Mouse (Mus musculus) large intestine, adult 2 months (tissue): ENCODE data around the gene Engase. TPM values are rescaled to one million over a fixed set of nuclear protein-coding genes. Genes with fewer than 3 reads are reported as not detected.

Experiments
- DNase-seq: peaks from one replicate; pipeline ENCODE4 v3.0.0-alpha.2; 2012; ENCODE audit warnings: low read depth, low spot score
- WGBS: fragments of 180-500 bp; shearing (Covaris S2); methylation state at CpG from one replicate; pipeline ENCODE4 v1.1.7; 2018; 5-methylcytosine and 5-hydroxymethylcytosine counted together
- polyA plus RNA-seq: library from polyadenylated mRNA; depleted of rRNA; stranded (reverse); fragments of >200 nt; gene quantifications from 2 replicates; pipeline ENCODE4 v1.2.3, GENCODE M21; 2012; rRNA removed

Gene Engase
- polyA plus RNA-seq, 1 experiment = 27.0 TPM

DNA sequence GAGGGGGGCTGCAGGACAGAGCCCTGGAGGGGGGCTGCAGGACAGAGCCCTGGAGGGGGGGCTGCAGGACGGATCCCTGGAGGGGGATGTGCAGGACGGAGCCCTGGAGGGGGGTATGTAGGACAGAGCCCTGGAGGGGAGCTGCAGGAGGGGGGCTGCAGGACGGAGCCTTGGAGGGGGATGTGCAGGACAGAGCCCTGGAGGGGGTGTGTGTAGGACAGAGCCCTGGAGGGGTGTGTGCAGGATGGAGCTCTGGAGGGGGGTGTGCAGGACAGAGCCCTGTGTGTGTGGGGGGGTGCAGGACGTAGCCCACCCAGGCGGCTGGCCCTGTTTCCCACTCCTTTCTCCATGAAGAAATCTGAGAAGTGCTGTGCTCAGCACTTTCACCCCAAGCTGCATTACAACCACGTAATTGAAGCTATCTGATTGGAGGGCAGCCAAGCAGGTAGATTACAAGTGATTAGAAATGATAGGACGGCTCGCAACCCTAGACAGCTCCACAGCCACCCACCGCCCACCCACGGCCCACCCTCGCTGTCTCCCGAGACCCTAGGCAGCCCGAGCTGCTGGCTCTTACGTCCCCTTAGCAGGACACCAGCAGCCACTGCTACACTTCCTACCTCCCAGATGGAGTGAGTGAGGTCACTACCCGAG lies 35.8 kb downstream of the Engase start:
- WGBS = 23% methylated on average over 15 of the region's 15 CpGs
- no peak for DNase-seq

DNA sequence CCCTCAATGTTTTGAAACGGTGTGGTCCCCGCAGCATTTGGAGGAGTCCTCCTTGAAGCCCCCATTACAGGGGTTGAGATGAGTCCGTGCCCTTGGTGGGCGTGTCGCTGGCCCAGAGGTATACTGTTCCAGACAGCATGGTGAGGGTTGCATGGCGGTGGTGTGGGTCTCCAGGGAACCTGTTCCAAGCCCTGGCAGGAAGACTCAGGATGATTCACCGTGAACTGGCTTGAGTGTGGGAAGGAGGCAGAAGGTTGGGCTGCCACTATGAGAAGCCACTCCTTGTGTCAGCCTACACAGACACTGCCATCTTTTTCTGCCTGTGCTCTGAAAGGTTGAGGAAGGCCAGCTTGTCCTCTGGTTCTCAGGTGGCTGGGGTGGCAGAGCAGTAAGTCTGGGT lies 41.3 kb downstream of the Engase start:
- DNase-seq = no peak
- WGBS = 80% methylated on average over 7 of the region's 7 CpGs

DNA sequence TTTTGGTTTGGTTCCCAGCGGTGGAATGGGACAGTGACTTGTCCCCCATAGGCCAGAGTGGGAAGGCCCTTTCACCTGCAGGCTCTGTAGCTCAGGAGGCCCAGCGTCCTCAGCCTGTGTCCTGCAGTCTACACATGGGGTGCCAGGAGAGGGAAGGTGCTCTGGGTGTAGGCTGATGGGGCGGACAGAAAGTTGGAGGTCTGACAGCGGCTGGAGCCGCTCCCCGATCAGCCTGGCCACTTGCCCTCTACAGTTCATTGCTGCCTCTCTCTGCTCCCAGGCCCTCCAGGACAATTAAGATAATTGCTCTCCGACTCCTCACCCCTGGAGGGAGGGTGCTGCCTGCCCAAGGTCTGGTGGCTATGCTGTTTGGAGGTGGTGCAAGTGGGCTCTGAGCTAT lies 42.1 kb downstream of the Engase start:
- no peak for DNase-seq
- WGBS = 51% methylated on average over 7 of the region's 7 CpGs

DNA sequence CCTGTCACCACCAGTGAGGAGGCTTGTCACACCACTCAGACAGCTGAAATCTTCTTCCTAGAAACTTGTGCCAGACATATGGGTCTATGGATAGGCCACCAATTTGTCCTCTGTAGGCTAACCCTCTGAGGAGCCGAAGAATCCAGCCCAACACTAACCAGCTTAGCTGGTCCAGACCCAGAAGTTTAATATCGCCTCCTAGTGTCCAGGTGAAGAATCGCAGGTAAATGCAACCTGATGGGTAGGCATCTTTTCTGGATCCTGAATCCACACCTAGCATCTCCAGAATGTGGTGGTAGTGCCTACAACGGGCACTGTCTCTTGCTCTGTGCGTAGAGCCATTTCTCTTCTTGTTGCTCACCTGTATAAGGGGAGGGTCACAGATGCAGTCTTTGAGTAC lies 43.6 kb downstream of the Engase start:
- 44% methylated on average over 5 of the region's 5 CpGs for WGBS

DNA sequence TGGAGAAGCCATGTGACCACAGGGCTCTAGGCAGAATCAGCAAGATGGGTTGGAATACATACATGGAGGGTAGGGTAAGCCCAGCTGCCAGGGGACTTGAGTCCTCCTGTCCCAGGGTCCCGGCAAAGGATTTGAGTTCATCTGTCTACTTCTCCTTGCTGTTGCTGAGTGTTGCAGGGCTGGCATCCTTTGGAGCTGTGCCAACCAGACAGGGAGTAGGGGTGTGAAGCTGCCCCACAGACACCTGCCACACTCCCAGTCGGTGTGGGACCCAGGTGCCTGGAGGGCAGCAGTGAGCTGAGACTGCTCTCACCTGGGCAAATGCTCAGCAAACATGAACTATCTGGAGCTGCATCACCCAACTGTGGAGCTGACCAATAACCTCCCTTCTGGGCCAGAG lies 44.3 kb downstream of the Engase start:
- 71% methylated on average over 2 of the region's 2 CpGs for WGBS
- no peak for DNase-seq

More for the DNA sequence above, 43.6 kb downstream of the Engase start:
- no peak for DNase-seq

DNA sequence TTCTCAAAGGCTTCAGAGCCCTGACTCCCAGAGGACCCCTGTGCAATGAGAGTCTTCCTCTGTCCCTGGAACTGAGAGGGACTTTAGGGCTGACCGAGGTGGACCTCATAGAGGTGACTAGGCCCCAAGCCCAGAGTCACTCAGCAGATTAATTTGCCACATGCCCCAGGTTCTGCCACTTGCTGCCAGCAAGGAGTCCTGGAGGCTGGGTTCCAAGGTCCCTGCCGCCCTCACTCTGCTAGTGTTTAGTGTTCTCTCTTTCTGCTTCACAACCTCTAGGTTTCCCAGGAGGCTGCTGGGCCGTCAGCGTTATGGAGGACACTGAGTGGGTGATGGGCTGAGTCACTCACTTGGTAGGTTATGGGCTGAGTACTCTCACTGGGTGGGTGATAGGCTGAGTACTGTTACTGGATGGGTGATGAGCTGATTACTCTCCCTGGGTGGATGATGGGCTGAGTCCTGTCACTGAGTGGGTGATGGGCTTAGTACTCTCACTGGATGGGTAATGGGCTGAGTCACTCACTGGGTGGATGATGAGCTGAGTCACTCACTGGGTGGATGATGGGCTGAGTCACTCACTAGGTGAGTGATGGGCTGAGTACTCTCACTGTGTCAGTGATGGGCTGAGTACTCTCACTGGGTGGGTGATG lies 47.0 kb downstream of the Engase start:
- WGBS = 76% methylated on average over 4 of the region's 4 CpGs

DNA sequence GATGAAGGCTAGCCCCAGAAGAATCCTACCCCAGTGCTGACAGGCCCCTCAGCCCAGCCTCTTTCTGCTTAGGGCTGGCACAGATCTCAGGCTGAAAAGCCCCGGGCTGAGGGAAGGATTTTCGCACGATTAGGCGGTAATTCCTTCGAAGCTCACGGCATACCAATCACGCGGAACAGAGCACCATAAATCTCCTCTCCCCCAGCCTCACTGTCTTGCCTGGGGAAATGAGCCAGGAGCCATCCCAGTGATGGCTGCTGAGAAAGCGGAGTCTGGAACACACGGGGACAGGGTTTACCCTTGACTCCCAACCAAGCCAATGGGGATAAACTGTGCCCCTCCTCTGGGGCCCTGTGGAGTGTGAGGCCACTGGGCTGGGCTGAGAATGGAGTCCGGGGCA lies 48.4 kb downstream of the Engase start:
- DNase-seq = no peak
- WGBS = 41% methylated on average over 11 of the region's 11 CpGs

More for the DNA sequence above, 47.0 kb downstream of the Engase start:
- no peak for DNase-seq

DNA sequence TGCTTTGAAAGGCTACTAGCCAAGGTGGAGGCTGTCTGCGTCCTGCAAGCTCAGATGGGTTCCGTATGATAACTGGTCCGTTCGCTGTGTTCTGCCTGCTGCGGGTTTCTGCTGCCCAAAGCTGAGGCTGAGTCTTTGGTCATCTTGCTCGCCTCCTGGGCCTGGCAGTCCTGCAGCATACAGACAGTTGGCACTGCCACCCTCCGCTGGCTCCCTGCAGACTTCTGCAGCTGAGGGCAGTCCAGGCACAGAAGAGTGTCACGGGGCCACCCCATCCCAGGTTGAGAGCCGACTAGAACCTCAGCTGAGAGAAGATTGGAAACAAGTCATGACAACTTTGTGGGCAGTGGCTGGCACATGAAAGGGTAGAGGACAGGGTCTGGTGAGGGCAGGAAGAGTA lies 52.1 kb downstream of the Engase start:
- WGBS = 89% methylated on average over 9 of the region's 9 CpGs

DNA sequence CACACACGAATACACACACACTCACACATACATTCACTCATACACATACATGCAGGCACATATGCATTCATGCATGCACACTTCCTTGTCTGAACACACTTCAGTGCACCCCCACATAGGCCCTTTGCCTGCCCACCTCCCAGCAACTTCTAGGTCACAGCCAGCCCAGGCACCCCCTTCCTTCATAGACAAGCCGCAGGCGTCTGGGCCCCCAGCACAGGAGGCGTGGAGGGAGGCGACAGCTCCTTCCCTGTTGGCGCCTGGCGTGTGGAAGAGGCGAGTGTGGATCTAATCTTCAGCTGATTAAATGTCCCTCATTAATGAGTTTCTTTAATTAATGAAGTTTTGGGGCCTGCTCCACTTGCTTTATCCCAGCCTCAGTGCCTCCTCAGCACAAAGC lies 53.7 kb downstream of the Engase start:
- 75% methylated on average over 8 of the region's 8 CpGs for WGBS
- no peak for DNase-seq

More for the DNA sequence above, 52.1 kb downstream of the Engase start:
- no peak for DNase-seq

DNA sequence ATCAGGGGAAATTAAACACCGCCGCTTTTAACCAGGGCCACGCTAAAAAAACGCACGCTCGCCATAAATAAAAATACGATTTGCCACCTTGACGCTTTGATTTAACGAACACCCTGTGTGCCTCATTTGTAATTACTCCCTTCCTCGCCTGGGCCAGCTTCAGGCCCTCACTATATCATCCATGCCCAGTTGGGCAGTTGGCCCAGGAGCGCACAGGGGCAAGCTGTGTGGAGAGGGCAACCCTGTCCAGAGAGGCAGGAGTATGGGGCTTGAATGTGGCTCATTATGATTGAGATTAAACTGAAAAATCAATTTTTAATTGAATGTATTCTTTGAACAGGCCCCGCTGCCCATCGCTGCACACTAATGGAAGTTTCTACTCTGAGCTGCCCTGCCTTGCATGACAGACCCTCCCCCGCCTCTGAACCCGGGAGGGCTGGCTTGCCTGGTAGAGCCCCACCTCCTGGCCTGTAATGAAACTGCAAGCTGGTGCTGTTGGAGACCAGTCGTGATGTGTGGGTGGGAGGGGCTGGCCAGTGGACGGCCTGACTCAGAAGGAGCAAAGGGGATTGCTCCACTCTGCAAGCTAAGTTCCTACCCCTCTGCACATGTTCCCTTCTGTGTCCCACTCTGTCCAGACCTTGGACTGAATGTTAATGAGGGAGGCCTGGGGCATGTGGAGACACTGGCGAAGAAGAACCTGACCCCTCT lies 57.9 kb downstream of the Engase start:
- no peak for DNase-seq
- WGBS = 41% methylated on average over 18 of the region's 18 CpGs

DNA sequence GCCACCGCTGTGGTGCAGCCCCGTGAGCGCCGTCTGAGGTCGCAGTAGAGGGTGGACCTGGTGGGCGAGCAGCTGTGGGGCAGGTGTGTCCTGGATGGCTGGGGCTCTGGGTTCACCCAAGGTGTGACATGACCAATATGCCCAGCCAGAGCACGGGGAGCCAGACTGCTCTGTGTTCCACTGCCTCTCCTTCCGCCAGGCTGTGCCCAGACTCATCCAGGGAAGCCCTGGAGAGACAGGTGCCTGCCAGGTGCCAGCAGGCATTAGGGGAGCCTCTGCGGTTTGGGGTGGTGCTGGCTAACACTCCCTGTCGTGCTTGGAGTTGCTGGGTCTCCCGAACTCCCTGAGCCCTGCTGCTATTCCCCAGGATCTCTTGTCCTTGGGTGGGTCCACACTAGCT lies 61.4 kb downstream of the Engase start:
- 83% methylated on average over 11 of the region's 11 CpGs for WGBS
- DNase-seq = no peak

Other genes with a start within 250 kb of the Engase start
- gene Cyth1, start 228.2 kb upstream of the Engase start, polyA plus RNA-seq = 16.7 and 22.4 TPM in 2 replicates
- 10.4 and 11.2 TPM in 2 replicates for gene Usp36, start 186.6 kb upstream of the Engase start, polyA plus RNA-seq
- gene Cep295nl, start 134.3 kb upstream of the Engase start, polyA plus RNA-seq = not detected in 2 replicates
- gene Timp2, start 121.1 kb upstream of the Engase start, polyA plus RNA-seq = 36.6 and 37.0 TPM in 2 replicates
- 493 and 612 TPM in 2 replicates for gene Lgals3bp, start 74.7 kb upstream of the Engase start, polyA plus RNA-seq
- gene Cant1, start 57.7 kb upstream of the Engase start, polyA plus RNA-seq = 121 and 144 TPM in 2 replicates
- gene C1qtnf1, start 48.6 kb upstream of the Engase start, polyA plus RNA-seq = 6.7 and 8.4 TPM in 2 replicates